Mouse (Mus musculus) ovary, adult 18-20 months (tissue): ENCODE data around the gene Aqp3.

Experiments
- DNase-seq: peaks from one replicate; pipeline ENCODE4 v3.0.0; 2022; ENCODE audit warnings: low spot score, mixed read lengths

Aqp3 gene

GRCm38 (mm10) chr4:41063894-41064673 is 33.9 kb downstream of the Aqp3 start:
- no peak for DNase-seq

- no peak for DNase-seq
Observed at GRCm38 (mm10) chr4:41063351-41063750, 34.6 kb downstream of the Aqp3 start.

GRCm38 (mm10) chr4:41057361-41057760 is 40.6 kb downstream of the Aqp3 start:
- DNase-seq: no peak

GRCm38 (mm10) chr4:41056742-41057332 is 41.1 kb downstream of the Aqp3 start:
- no peak for DNase-seq

GRCm38 (mm10) chr4:41056253-41056652 is 41.7 kb downstream of the Aqp3 start:
- no peak for DNase-seq

- DNase-seq: no peak
Observed at GRCm38 (mm10) chr4:41055111-41055510, 42.9 kb downstream of the Aqp3 start.

- DNase-seq: no peak
Observed at GRCm38 (mm10) chr4:41051781-41052180, 46.2 kb downstream of the Aqp3 start.

- DNase-seq: peak; percentile 60
Observed at GRCm38 (mm10) chr4:41050726-41051675, 47.0 kb downstream of the Aqp3 start.

GRCm38 (mm10) chr4:41048926-41049325 is 49.1 kb downstream of the Aqp3 start:
- no peak for DNase-seq

- no peak for DNase-seq
Observed at GRCm38 (mm10) chr4:41047524-41048271, 50.3 kb downstream of the Aqp3 start, which contains the start of gene Aqp7. Aqp7 (minus strand) TSS chr4:41048139.

- DNase-seq: no peak
Observed at GRCm38 (mm10) chr4:41046254-41046795, 51.7 kb downstream of the Aqp3 start.

- no peak for DNase-seq
Observed at GRCm38 (mm10) chr4:41045288-41045687, 52.7 kb downstream of the Aqp3 start.

- no peak for DNase-seq
Observed at GRCm38 (mm10) chr4:41043961-41044360, 54.0 kb downstream of the Aqp3 start.

GRCm38 (mm10) chr4:41042880-41043279 is 55.1 kb downstream of the Aqp3 start:
- no peak for DNase-seq
